Mouse (Mus musculus) layer of hippocampus, adult 2 months (tissue): ENCODE measurements around the gene Bcl3. TPM values are rescaled to one million over a fixed set of nuclear protein-coding genes. Genes with fewer than 3 reads are reported as not detected.

Experiments
- DNase-seq, 2 experiments: peaks; one replicate each; pipeline ENCODE4 v3.0.0; 2022; ENCODE audit warnings: low spot score in 2 of 2
- H3K27ac ChIP-seq: fragments of 200-600 bp; 2 replicates; pipeline ENCODE4 v1.8.1; 2022
- H3K4me3 ChIP-seq: fragments of 200-600 bp; 2 replicates; pipeline ENCODE4 v1.8.1; 2022; ENCODE audit warnings: mild to moderate bottlenecking
- CTCF ChIP-seq: fragments of 200-600 bp; conservative IDR thresholded peaks from 2 replicates; pipeline ENCODE4 v1.8.1; 2022; ENCODE audit warnings: antibody characterized with exemption, mild to moderate bottlenecking, moderate library complexity
- total RNA-seq, 2 experiments: library from RNA; stranded (reverse); gene quantifications; 2 replicates each; pipeline ENCODE4 v1.2.3; 2021

Bcl3 gene
- total RNA-seq, 2 experiments from 2014 or later, result 0.46 to 0.83 TPM

- Histone ChIP-seq H3K4me3 (no peak overlapping the region), H3K27ac (0 out of 2 replicates have a peak overlapping the region, but pooled peaks have one; percentile 32)
- DNase-seq, result peak in 1 of 2 experiments; percentile 28
- no peak for TF ChIP-seq CTCF
Measured at GRCm38 (mm10) chr7:19824182-19824973, 1.8 kb upstream of the Bcl3 start.

GRCm38 (mm10) chr7:19823256-19824181, 949 bp upstream of the Bcl3 start:
- Histone ChIP-seq H3K4me3 (no peak overlapping the region), H3K27ac (0 out of 2 replicates have a peak overlapping the region, but pooled peaks have one; percentile 32)
- no peak for TF ChIP-seq CTCF
- no peak for DNase-seq

- no peak for DNase-seq
- TF ChIP-seq CTCF, result no peak
- peak overlapping the region; percentile 23 for H3K4me3 ChIP-seq
- no peak overlapping the region for H3K27ac ChIP-seq
Measured at GRCm38 (mm10) chr7:19822193-19822592, 377 bp downstream of the Bcl3 start.

- Histone ChIP-seq H3K27ac (no peak overlapping the region), H3K4me3 (no peak overlapping the region)
- no peak for TF ChIP-seq CTCF
- DNase-seq, result no peak
Measured at GRCm38 (mm10) chr7:19821633-19822032, 937 bp downstream of the Bcl3 start.

- no peak for DNase-seq
- Histone ChIP-seq H3K27ac (no peak overlapping the region), H3K4me3 (no peak overlapping the region)
- peak; percentile 22; the same call in 1 of the 2 replicates for TF ChIP-seq CTCF
Measured at GRCm38 (mm10) chr7:19820347-19821048, 2.1 kb downstream of the Bcl3 start.

GRCm38 (mm10) chr7:19818875-19819274, 3.7 kb downstream of the Bcl3 start:
- Histone ChIP-seq H3K27ac (no peak overlapping the region), H3K4me3 (no peak overlapping the region)
- DNase-seq, result no peak
- TF ChIP-seq CTCF, result no peak

- TF ChIP-seq CTCF, result no peak
- Histone ChIP-seq H3K27ac (no peak overlapping the region), H3K4me3 (no peak overlapping the region)
- DNase-seq, result no peak
Measured at GRCm38 (mm10) chr7:19818440-19818839, 4.1 kb downstream of the Bcl3 start.

- no peak overlapping the region for H3K27ac ChIP-seq
- no peak overlapping the region; the same call in 1 of the 2 replicates for H3K4me3 ChIP-seq
- no peak for DNase-seq
- TF ChIP-seq CTCF, result no peak
Measured at GRCm38 (mm10) chr7:19817382-19818105, 5.0 kb downstream of the Bcl3 start.

- H3K4me3 ChIP-seq, result peak overlapping the region; percentile 40
Measured at GRCm38 (mm10) chr7:19816224-19816771, 6.3 kb downstream of the Bcl3 start.

GRCm38 (mm10) chr7:19815296-19816223, 7.0 kb downstream of the Bcl3 start:
- peak overlapping the region; percentile 40 for H3K4me3 ChIP-seq
- no peak for TF ChIP-seq CTCF
- DNase-seq, result no peak
- H3K27ac ChIP-seq, result no peak overlapping the region

More at GRCm38 (mm10) chr7:19816224-19816771, 6.3 kb downstream of the Bcl3 start:
- TF ChIP-seq CTCF, result no peak
- peak in 1 of 2 experiments; percentile 37 for DNase-seq
- peak overlapping the region; percentile 14; the same call in 1 of the 2 replicates for H3K27ac ChIP-seq
